ENCODE assay signal across 8 mouse cellular contexts in the genomic region with DNA sequence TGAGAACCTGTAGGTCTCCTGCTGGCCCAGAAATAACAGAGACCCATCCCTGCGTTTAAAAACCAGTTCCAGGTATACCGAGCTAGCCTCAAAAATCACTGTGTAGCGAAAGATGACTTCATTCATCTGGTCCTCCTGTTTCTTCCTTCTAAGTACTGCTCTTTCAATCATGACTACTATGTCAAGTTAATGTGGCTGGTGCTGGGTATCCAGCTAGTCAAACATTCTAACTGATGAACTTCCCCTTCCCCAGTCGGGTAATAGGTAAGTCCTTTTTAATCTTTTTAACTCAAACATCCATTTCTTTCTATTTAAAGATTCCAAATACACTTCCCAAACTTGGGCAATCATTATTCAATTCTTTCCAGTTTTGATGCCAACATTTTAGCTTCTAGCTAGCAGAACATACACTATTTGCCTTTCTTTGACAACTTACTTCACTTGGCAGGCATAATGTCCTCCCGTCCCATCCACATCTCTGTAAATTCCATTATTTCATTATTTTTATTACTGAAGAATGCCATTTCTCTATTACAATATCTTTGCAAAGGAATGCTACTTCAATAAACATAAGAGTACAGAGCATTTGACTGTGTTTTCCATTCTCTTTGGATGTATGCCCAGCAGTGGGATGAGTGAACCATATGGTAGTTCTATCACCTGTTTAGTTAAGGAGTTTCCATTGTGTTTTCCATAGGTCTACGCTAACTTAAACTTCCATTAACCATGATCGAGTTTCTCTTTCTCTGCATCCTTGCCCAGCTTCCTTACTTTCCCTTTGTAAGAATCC. TPM values are rescaled to one million over a fixed set of nuclear protein-coding genes. Genes with fewer than 3 reads are reported as not detected.
DNase-seq lines count a peak whose midpoint lies in the region; ATAC-seq and TF ChIP-seq lines count a peak whose summit lies in the region.

No protein-coding gene starts in this region.

- 79% methylated on average over 7 of the region's 7 CpGs for WGBS in heart, embryonic 11.5 days (ENCODE audit: insufficient replicate concordance)
- WGBS in forebrain, embryonic 15.5 days, result 84% methylated on average over 7 of the region's 7 CpGs
- 74% methylated on average over 7 of the region's 7 CpGs for WGBS in liver, postnatal 0 days (ENCODE audit: insufficient replicate concordance)

- H3K9ac ChIP-seq in heart, embryonic 11.5 days (ENCODE audit: low read depth, low read length), result no peak overlapping the region; the same call in 1 of the 2 replicates
- H3K9ac ChIP-seq in ES-E14 (ENCODE audit: insufficient read depth, low read depth, low read length, poor library complexity, severe bottlenecking), result peak overlapping the region; percentile 61; the same call in 1 of the 2 replicates
- peak overlapping the region; percentile 89 for H3K9ac ChIP-seq in forebrain, embryonic 15.5 days (replicated peaks)
- H3K9ac ChIP-seq in liver, postnatal 0 days (replicated peaks), result no peak overlapping the region

- H3K4me3 ChIP-seq in heart, embryonic 11.5 days (ENCODE audit: low read depth, low read length), result peak overlapping the region; percentile 68; the same call in 1 of the 2 replicates
- H3K4me3 ChIP-seq in ES-E14 (ENCODE audit: insufficient read depth in 1 of 2, low read depth in 1 of 2, low read length in 2 of 2, poor library complexity in 1 of 2, severe bottlenecking in 1 of 2), result peak overlapping the region; percentile 77 to 78; a peak in 3 of 4 replicates
- peak overlapping the region; percentile 77 for H3K4me3 ChIP-seq in forebrain, embryonic 15.5 days
- H3K4me3 ChIP-seq in liver, postnatal 0 days (ENCODE audit: low read depth, low read length), result peak overlapping the region; percentile 77

- DNase-seq in heart, adult 18-20 months, result no peak
- no peak for DNase-seq in ES-E14 (ENCODE audit: low read depth, low spot score)
- DNase-seq in liver, postnatal 0 days, result no peak
- no peak for DNase-seq in thymus, postnatal 36 days
- no peak for DNase-seq in cerebellum, postnatal 4 days (ENCODE audit: low spot score in 2 of 2)
- DNase-seq in gastrocnemius, adult 8-10 months (ENCODE audit: low spot score in 2 of 2), result no peak

- in situ Hi-C loops in ES-E14 (cut with MboI; ENCODE audit: low sequenced_read_pairs in 2 of 2, unreplicated experiment in 2 of 2), result no loop called here

- ATAC-seq in heart, embryonic 11.5 days (replicated peaks; ENCODE audit: insufficient number of reproducible peaks, low FRiP score, low TSS enrichment), result no peak
- ATAC-seq in forebrain, embryonic 15.5 days (replicated peaks), result no peak
- no peak for ATAC-seq in liver, postnatal 0 days

- no peaks in the 10 kb centered on the region for H3K9me3 ChIP-seq in heart, embryonic 11.5 days (replicated peaks; ENCODE audit: control insufficient read depth, low read length)
- no peaks in the 10 kb centered on the region for H3K9me3 ChIP-seq in ES-E14 (ENCODE audit: control insufficient read depth, insufficient read depth, low read depth, low read length)
- H3K9me3 ChIP-seq in forebrain, embryonic 15.5 days, result no peaks in the 10 kb centered on the region
- no peaks in the 10 kb centered on the region for H3K9me3 ChIP-seq in liver, postnatal 0 days (ENCODE audit: low read length)

- H3K4me2 ChIP-seq in heart, embryonic 11.5 days, result peak overlapping the region; percentile 68
- H3K4me2 ChIP-seq in forebrain, embryonic 15.5 days (replicated peaks), result peak overlapping the region; percentile 52
- peak overlapping the region; percentile 63 for H3K4me2 ChIP-seq in liver, postnatal 0 days (ENCODE audit: low read depth, low read length)

- H3K36me3 ChIP-seq in heart, embryonic 11.5 days (ENCODE audit: control insufficient read depth, insufficient read depth, low read length), result no peaks in the 10 kb centered on the region
- H3K36me3 ChIP-seq in ES-E14 (ENCODE audit: control insufficient read depth, insufficient read depth, low read length, poor library complexity, severe bottlenecking), result no peaks in the 10 kb centered on the region
- H3K36me3 ChIP-seq in forebrain, embryonic 15.5 days, result no peaks in the 10 kb centered on the region
- no peaks in the 10 kb centered on the region for H3K36me3 ChIP-seq in liver, postnatal 0 days (replicated peaks; ENCODE audit: insufficient read depth, low read length)

- H3K27me3 ChIP-seq in heart, embryonic 11.5 days (ENCODE audit: control insufficient read depth, insufficient read depth, low read length), result no peaks in the 10 kb centered on the region
- H3K27me3 ChIP-seq in forebrain, embryonic 15.5 days, result no peaks in the 10 kb centered on the region
- no peaks in the 10 kb centered on the region for H3K27me3 ChIP-seq in liver, postnatal 0 days (ENCODE audit: insufficient read depth, low read length)

- TF ChIP-seq CTCF in liver, postnatal 0 days (IDR thresholded peaks at IDR 0.05; ENCODE audit: low read depth), result no peak

- no peak for TF ChIP-seq EP300 in liver, postnatal 0 days (IDR thresholded peaks at IDR 0.05; ENCODE audit: low read depth)

- peak overlapping the region; percentile 94; the same call in 1 of the 2 replicates for H3K27ac ChIP-seq in heart, embryonic 11.5 days (ENCODE audit: low read depth, low read length)
- no peak overlapping the region; the same call in 1 of the 2 replicates for H3K27ac ChIP-seq in ES-E14 (ENCODE audit: insufficient read depth, low read depth, low read length, poor library complexity, severe bottlenecking)
- peak overlapping the region; percentile 97 for H3K27ac ChIP-seq in forebrain, embryonic 15.5 days (replicated peaks)
- peak overlapping the region; percentile 90; the same call in 1 of the 2 replicates for H3K27ac ChIP-seq in liver, postnatal 0 days (ENCODE audit: low read depth)

- 0 out of 2 replicates have a peak, but pooled peaks cover 3% of the 10 kb centered on the region for H3K4me1 ChIP-seq in heart, embryonic 11.5 days (ENCODE audit: control insufficient read depth, insufficient read depth, low read length)
- H3K4me1 ChIP-seq in ES-E14 (ENCODE audit: control insufficient read depth in 2 of 2, insufficient read depth in 2 of 2, low read length in 2 of 2, poor library complexity in 1 of 2), result no peaks in the 10 kb centered on the region; a peak in 1 of 4 replicates
- H3K4me1 ChIP-seq in forebrain, embryonic 15.5 days, result peaks cover 5% of the 10 kb centered on the region; the same call in 1 of the 2 replicates
- H3K4me1 ChIP-seq in liver, postnatal 0 days (ENCODE audit: insufficient read depth), result peaks cover 15% of the 10 kb centered on the region

TF ChIP-seq in ES-E14, 5 proteins besides CTCF, POLR2A, EP300 and RAD21:
- TF ChIP-seq MAFK (IDR thresholded peaks at IDR 0.05; ENCODE audit: insufficient read depth, low read depth, low read length) (no peak), ZNF384 (IDR thresholded peaks at IDR 0.05; ENCODE audit: low read depth, low read length) (no peak), ZC3H11A (IDR thresholded peaks at IDR 0.05; ENCODE audit: borderline replicate concordance, low read depth, low read length) (no peak), CHD2 (IDR thresholded peaks at IDR 0.05; ENCODE audit: low read depth, low read length) (no peak), HCFC1 (IDR thresholded peaks at IDR 0.05; ENCODE audit: borderline replicate concordance, insufficient read depth, low read length) (no peak)

RNA-seq across cellular contexts. Expression of a gene that starts 0.7 kb away (rescaled TPM):
- 7.1 and 7.4 TPM in 2 replicates for polyA plus RNA-seq in heart, embryonic 11.5 days (2014; fragmentation: Nextera tagmentation; extraction: Ambion mirVana)
- total RNA-seq in heart, adult 18-20 months (2021), result 1 to 10 TPM; 1.7 to 2.5 TPM
- total RNA-seq in ES-E14 (2012; rRNA removed), result 13.3 and 14.6 TPM in 2 replicates
- polyA plus RNA-seq in forebrain, embryonic 15.5 days (2015; fragmentation: Nextera tagmentation; extraction: Ambion mirVana), result 5.0 and 5.5 TPM in 2 replicates
- polyA plus RNA-seq in liver, postnatal 0 days (2015; fragmentation: Nextera tagmentation; extraction: Ambion mirVana), result 7.4 and 8.0 TPM in 2 replicates
- total RNA-seq in gastrocnemius, adult 8-10 months (2022), result 1 to 10 TPM in 2 of 4 experiments, under 1 TPM in 2; 0.70 to 1.7 (median 1.3) TPM

Comparison
In these comparisons a context has a peak if more than half of its experiments do, and no peak if none do; other contexts are left out.
1. H3K9ac ChIP-seq: peak in ES-E14 (single experiment) and forebrain, embryonic 15.5 days (single experiment); none in heart, embryonic 11.5 days (single experiment) and liver, postnatal 0 days (single experiment).
2. Peak in every context shown above with its lines, with median percentiles within 50 percentile points of each other: H3K4me2 ChIP-seq and H3K4me3 ChIP-seq.